Mouse (Mus musculus): ENCODE measurements around the gene Inpp5k. TPM values are rescaled to one million over a fixed set of nuclear protein-coding genes. Genes with fewer than 3 reads are reported as not detected.
A peak's percentile ranks its signal among the peaks of the same experiment; 100 is the strongest.

The Inpp5k gene
- polyA plus RNA-seq, 1 experiment from 2014 or later, result 20.6 TPM

GRCm38 (mm10) chr11:75655621-75656545 is 25.1 kb downstream of the Inpp5k start:
- Histone ChIP-seq H3K27ac (ENCODE audit: low read length) (peak overlapping the region; percentile 91), H3K27me3 (ENCODE audit: control insufficient read depth, insufficient read depth, low read length) (no peaks in the 10 kb centered on the region), H3K4me1 (ENCODE audit: control insufficient read depth, insufficient read depth, low read length) (peaks cover 40% of the 10 kb centered on the region), H3K36me3 (ENCODE audit: control insufficient read depth, insufficient read depth, low read length) (peaks cover 6% of the 10 kb centered on the region), H3K9me3 (replicated peaks; ENCODE audit: control insufficient read depth, low read length) (no peaks in the 10 kb centered on the region), H3K4me2 (ENCODE audit: low read depth, low read length) (peak overlapping the region; percentile 66), H3K9ac (ENCODE audit: low read length) (peak overlapping the region; percentile 90), H3K4me3 (replicated peaks; ENCODE audit: low read length) (peak overlapping the region; percentile 81)
- under 1% methylated on average over 78 of the region's 78 CpGs for WGBS
- peak; percentile 60 for ATAC-seq (ENCODE audit: insufficient read depth, low FRiP score)

- peak overlapping the region; percentile 66 for H3K4me2 ChIP-seq (ENCODE audit: low read depth, low read length)
- peaks cover 37% of the 10 kb centered on the region for H3K4me1 ChIP-seq (ENCODE audit: control insufficient read depth, insufficient read depth, low read length)
- H3K27me3 ChIP-seq (ENCODE audit: control insufficient read depth, insufficient read depth, low read length), result no peaks in the 10 kb centered on the region
- H3K9ac ChIP-seq (ENCODE audit: low read length), result peak overlapping the region; percentile 90
- H3K36me3 ChIP-seq (ENCODE audit: control insufficient read depth, insufficient read depth, low read length), result peaks cover 16% of the 10 kb centered on the region
- H3K9me3 ChIP-seq (replicated peaks; ENCODE audit: control insufficient read depth, low read length), result no peaks in the 10 kb centered on the region
- H3K4me3 ChIP-seq (replicated peaks; ENCODE audit: low read length), result peak overlapping the region; percentile 81
- no peak for ATAC-seq (ENCODE audit: insufficient read depth, low FRiP score)
- H3K27ac ChIP-seq (ENCODE audit: low read length), result peak overlapping the region; percentile 91
- 52% methylated on average over 18 of the region's 20 CpGs for WGBS
Measured at GRCm38 (mm10) chr11:75656621-75657590, 26.1 kb downstream of the Inpp5k start.

GRCm38 (mm10) chr11:75657841-75658240 is 27.1 kb downstream of the Inpp5k start:
- peaks cover 16% of the 10 kb centered on the region for H3K36me3 ChIP-seq (ENCODE audit: control insufficient read depth, insufficient read depth, low read length)
- H3K4me2 ChIP-seq (ENCODE audit: low read depth, low read length), result no peak overlapping the region
- H3K9me3 ChIP-seq (replicated peaks; ENCODE audit: control insufficient read depth, low read length), result no peaks in the 10 kb centered on the region
- no peak for ATAC-seq (ENCODE audit: insufficient read depth, low FRiP score)
- no peak overlapping the region for H3K9ac ChIP-seq (ENCODE audit: low read length)
- no peaks in the 10 kb centered on the region for H3K27me3 ChIP-seq (ENCODE audit: control insufficient read depth, insufficient read depth, low read length)
- H3K4me1 ChIP-seq (ENCODE audit: control insufficient read depth, insufficient read depth, low read length), result peaks cover 29% of the 10 kb centered on the region
- no peak overlapping the region for H3K27ac ChIP-seq (ENCODE audit: low read length)
- no peak overlapping the region for H3K4me3 ChIP-seq (replicated peaks; ENCODE audit: low read length)

GRCm38 (mm10) chr11:75658311-75658710 is 27.5 kb downstream of the Inpp5k start:
- H3K27me3 ChIP-seq (ENCODE audit: control insufficient read depth, insufficient read depth, low read length), result no peaks in the 10 kb centered on the region
- peaks cover 25% of the 10 kb centered on the region for H3K4me1 ChIP-seq (ENCODE audit: control insufficient read depth, insufficient read depth, low read length)
- H3K9me3 ChIP-seq (replicated peaks; ENCODE audit: control insufficient read depth, low read length), result no peaks in the 10 kb centered on the region
- no peak overlapping the region for H3K4me3 ChIP-seq (replicated peaks; ENCODE audit: low read length)
- H3K9ac ChIP-seq (ENCODE audit: low read length), result no peak overlapping the region
- 95% methylated on average over 13 of the region's 13 CpGs for WGBS
- ATAC-seq (ENCODE audit: insufficient read depth, low FRiP score), result no peak
- no peak overlapping the region for H3K4me2 ChIP-seq (ENCODE audit: low read depth, low read length)
- H3K27ac ChIP-seq (ENCODE audit: low read length), result no peak overlapping the region
- H3K36me3 ChIP-seq (ENCODE audit: control insufficient read depth, insufficient read depth, low read length), result peaks cover 16% of the 10 kb centered on the region

GRCm38 (mm10) chr11:75658996-75659750 is 28.4 kb downstream of the Inpp5k start:
- no peak overlapping the region for H3K4me2 ChIP-seq (ENCODE audit: low read depth, low read length)
- no peaks in the 10 kb centered on the region for H3K9me3 ChIP-seq (replicated peaks; ENCODE audit: control insufficient read depth, low read length)
- no peak overlapping the region for H3K4me3 ChIP-seq (replicated peaks; ENCODE audit: low read length)
- peaks cover 22% of the 10 kb centered on the region for H3K4me1 ChIP-seq (ENCODE audit: control insufficient read depth, insufficient read depth, low read length)
- 78% methylated on average over 14 of the region's 14 CpGs for WGBS
- no peak overlapping the region for H3K27ac ChIP-seq (ENCODE audit: low read length)
- no peaks in the 10 kb centered on the region for H3K27me3 ChIP-seq (ENCODE audit: control insufficient read depth, insufficient read depth, low read length)
- no peak for ATAC-seq (ENCODE audit: insufficient read depth, low FRiP score)
- H3K36me3 ChIP-seq (ENCODE audit: control insufficient read depth, insufficient read depth, low read length), result peaks cover 16% of the 10 kb centered on the region
- no peak overlapping the region for H3K9ac ChIP-seq (ENCODE audit: low read length)

GRCm38 (mm10) chr11:75660081-75660590 is 29.3 kb downstream of the Inpp5k start:
- no peak overlapping the region for H3K4me3 ChIP-seq (replicated peaks; ENCODE audit: low read length)
- no peak overlapping the region for H3K4me2 ChIP-seq (ENCODE audit: low read depth, low read length)
- H3K36me3 ChIP-seq (ENCODE audit: control insufficient read depth, insufficient read depth, low read length), result peaks cover 20% of the 10 kb centered on the region
- H3K27ac ChIP-seq (ENCODE audit: low read length), result no peak overlapping the region
- H3K27me3 ChIP-seq (ENCODE audit: control insufficient read depth, insufficient read depth, low read length), result no peaks in the 10 kb centered on the region
- no peaks in the 10 kb centered on the region for H3K9me3 ChIP-seq (replicated peaks; ENCODE audit: control insufficient read depth, low read length)
- WGBS, result 92% methylated on average over 12 of the region's 12 CpGs
- peaks cover 12% of the 10 kb centered on the region for H3K4me1 ChIP-seq (ENCODE audit: control insufficient read depth, insufficient read depth, low read length)
- no peak for ATAC-seq (ENCODE audit: insufficient read depth, low FRiP score)
- H3K9ac ChIP-seq (ENCODE audit: low read length), result no peak overlapping the region

- Histone ChIP-seq H3K27me3 (ENCODE audit: control insufficient read depth, insufficient read depth, low read length) (no peaks in the 10 kb centered on the region), H3K4me3 (replicated peaks; ENCODE audit: low read length) (no peak overlapping the region), H3K36me3 (ENCODE audit: control insufficient read depth, insufficient read depth, low read length) (peaks cover 30% of the 10 kb centered on the region), H3K9ac (ENCODE audit: low read length) (no peak overlapping the region), H3K4me1 (ENCODE audit: control insufficient read depth, insufficient read depth, low read length) (peaks cover 9% of the 10 kb centered on the region), H3K9me3 (replicated peaks; ENCODE audit: control insufficient read depth, low read length) (no peaks in the 10 kb centered on the region), H3K27ac (ENCODE audit: low read length) (no peak overlapping the region), H3K4me2 (ENCODE audit: low read depth, low read length) (no peak overlapping the region)
- 86% methylated on average over 21 of the region's 21 CpGs for WGBS
- no peak for ATAC-seq (ENCODE audit: insufficient read depth, low FRiP score)
Measured at GRCm38 (mm10) chr11:75660941-75661800, 30.4 kb downstream of the Inpp5k start.

- no peak for ATAC-seq (ENCODE audit: insufficient read depth, low FRiP score)
- 95% methylated on average over 7 of the region's 7 CpGs for WGBS
- Histone ChIP-seq H3K4me1 (ENCODE audit: control insufficient read depth, insufficient read depth, low read length) (peaks cover 1% of the 10 kb centered on the region), H3K27ac (ENCODE audit: low read length) (no peak overlapping the region), H3K27me3 (ENCODE audit: control insufficient read depth, insufficient read depth, low read length) (no peaks in the 10 kb centered on the region), H3K36me3 (ENCODE audit: control insufficient read depth, insufficient read depth, low read length) (peaks cover 36% of the 10 kb centered on the region), H3K9ac (ENCODE audit: low read length) (no peak overlapping the region), H3K9me3 (replicated peaks; ENCODE audit: control insufficient read depth, low read length) (no peaks in the 10 kb centered on the region), H3K4me2 (ENCODE audit: low read depth, low read length) (no peak overlapping the region), H3K4me3 (replicated peaks; ENCODE audit: low read length) (no peak overlapping the region)
Measured at GRCm38 (mm10) chr11:75662131-75662530, 31.3 kb downstream of the Inpp5k start.
